Mouse (Mus musculus): ENCODE results near the gene Gm45808. TPM values are rescaled to one million over a fixed set of nuclear protein-coding genes. Genes with fewer than 3 reads are reported as not detected.

Gm45808 gene
- polyA plus RNA-seq, 1 experiment from 2014 or later, result not detected

- Histone ChIP-seq H3K9ac (ENCODE audit: low read length) (no peak overlapping the region), H3K9me3 (replicated peaks; ENCODE audit: control insufficient read depth, low read length) (no peaks in the 10 kb centered on the region), H3K4me3 (ENCODE audit: low read depth, low read length) (no peak overlapping the region), H3K27ac (ENCODE audit: low read depth, low read length) (no peak overlapping the region), H3K4me2 (ENCODE audit: low read length) (no peak overlapping the region), H3K36me3 (ENCODE audit: control insufficient read depth, insufficient read depth, low read length) (peaks cover 21% of the 10 kb centered on the region), H3K4me1 (ENCODE audit: control insufficient read depth, insufficient read depth, low read length) (peaks cover 18% of the 10 kb centered on the region), H3K27me3 (replicated peaks; ENCODE audit: control insufficient read depth, insufficient read depth, low read length) (no peaks in the 10 kb centered on the region)
- WGBS, result 94% methylated on average over 5 of the region's 5 CpGs
- DNase-seq (ENCODE audit: low spot score) (no peak), ATAC-seq (no peak)
Measured at GRCm38 (mm10) chr7:45436444-45436843, 50.2 kb downstream of the Gm45808 start.

GRCm38 (mm10) chr7:45435038-45435437 lies 51.6 kb downstream of the Gm45808 start:
- WGBS, result 4% methylated on average over 16 of the region's 16 CpGs
- Histone ChIP-seq H3K27ac (ENCODE audit: low read depth, low read length) (0 out of 2 replicates have a peak overlapping the region, but pooled peaks have one; percentile 6), H3K4me1 (ENCODE audit: control insufficient read depth, insufficient read depth, low read length) (peaks cover 18% of the 10 kb centered on the region), H3K9ac (ENCODE audit: low read length) (peak overlapping the region; percentile 71), H3K4me2 (ENCODE audit: low read length) (peak overlapping the region; percentile 63), H3K36me3 (ENCODE audit: control insufficient read depth, insufficient read depth, low read length) (peaks cover 27% of the 10 kb centered on the region), H3K9me3 (replicated peaks; ENCODE audit: control insufficient read depth, low read length) (no peaks in the 10 kb centered on the region), H3K27me3 (replicated peaks; ENCODE audit: control insufficient read depth, insufficient read depth, low read length) (no peaks in the 10 kb centered on the region), H3K4me3 (ENCODE audit: low read depth, low read length) (peak overlapping the region; percentile 77)
- DNase-seq (ENCODE audit: low spot score), result no peak
- no peak for ATAC-seq

GRCm38 (mm10) chr7:45434203-45435015 lies 52.2 kb downstream of the Gm45808 start, which contains the start of gene Gys1:
Gene Gys1, plus strand, starts transcription at chr7:45434844.
- Histone ChIP-seq H3K36me3 (ENCODE audit: control insufficient read depth, insufficient read depth, low read length) (peaks cover 28% of the 10 kb centered on the region), H3K4me3 (ENCODE audit: low read depth, low read length) (peak within 1 kb of the TSS; percentile 77), H3K9ac (ENCODE audit: low read length) (peak within 1 kb of the TSS; percentile 83), H3K9me3 (replicated peaks; ENCODE audit: control insufficient read depth, low read length) (no peaks in the 10 kb centered on the region), H3K27ac (ENCODE audit: low read depth, low read length) (peak within 1 kb of the TSS; percentile 87), H3K4me1 (ENCODE audit: control insufficient read depth, insufficient read depth, low read length) (peaks cover 18% of the 10 kb centered on the region), H3K4me2 (ENCODE audit: low read length) (peak within 1 kb of the TSS; percentile 90), H3K27me3 (replicated peaks; ENCODE audit: control insufficient read depth, insufficient read depth, low read length) (no peaks in the 10 kb centered on the region)
- DNase-seq (ENCODE audit: low spot score) (peak; percentile 100), ATAC-seq (peak; percentile 98)
- under 1% methylated on average over 45 of the region's 45 CpGs for WGBS

GRCm38 (mm10) chr7:45433835-45434202 lies 52.8 kb downstream of the Gm45808 start:
- WGBS, result 0% methylated on average over 7 of the region's 7 CpGs
- peak overlapping the region; percentile 90 for H3K4me2 ChIP-seq (ENCODE audit: low read length)
- peaks cover 32% of the 10 kb centered on the region for H3K36me3 ChIP-seq (ENCODE audit: control insufficient read depth, insufficient read depth, low read length)
- H3K27ac ChIP-seq (ENCODE audit: low read depth, low read length), result peak overlapping the region; percentile 87
- peak overlapping the region; percentile 83 for H3K9ac ChIP-seq (ENCODE audit: low read length)
- no peak for DNase-seq (ENCODE audit: low spot score)
- no peaks in the 10 kb centered on the region for H3K27me3 ChIP-seq (replicated peaks; ENCODE audit: control insufficient read depth, insufficient read depth, low read length)
- H3K4me1 ChIP-seq (ENCODE audit: control insufficient read depth, insufficient read depth, low read length), result peaks cover 18% of the 10 kb centered on the region
- ATAC-seq, result no peak; the same call in 1 of the 2 replicates
- no peaks in the 10 kb centered on the region for H3K9me3 ChIP-seq (replicated peaks; ENCODE audit: control insufficient read depth, low read length)
- peak overlapping the region; percentile 77 for H3K4me3 ChIP-seq (ENCODE audit: low read depth, low read length)

GRCm38 (mm10) chr7:45426556-45426955 lies 60.1 kb downstream of the Gm45808 start:
- 88% methylated on average over 8 of the region's 8 CpGs for WGBS
- Histone ChIP-seq H3K36me3 (ENCODE audit: control insufficient read depth, insufficient read depth, low read length) (peaks cover 93% of the 10 kb centered on the region), H3K27me3 (replicated peaks; ENCODE audit: control insufficient read depth, insufficient read depth, low read length) (no peaks in the 10 kb centered on the region), H3K4me1 (ENCODE audit: control insufficient read depth, insufficient read depth, low read length) (no peaks in the 10 kb centered on the region), H3K27ac (ENCODE audit: low read depth, low read length) (no peak overlapping the region), H3K9me3 (replicated peaks; ENCODE audit: control insufficient read depth, low read length) (no peaks in the 10 kb centered on the region), H3K4me2 (ENCODE audit: low read length) (no peak overlapping the region), H3K9ac (ENCODE audit: low read length) (no peak overlapping the region), H3K4me3 (ENCODE audit: low read depth, low read length) (no peak overlapping the region)
- no peak for DNase-seq (ENCODE audit: low spot score)
- ATAC-seq, result no peak

- Histone ChIP-seq H3K27ac (ENCODE audit: low read depth, low read length) (no peak overlapping the region), H3K9me3 (replicated peaks; ENCODE audit: control insufficient read depth, low read length) (no peaks in the 10 kb centered on the region), H3K4me3 (ENCODE audit: low read depth, low read length) (no peak overlapping the region), H3K36me3 (ENCODE audit: control insufficient read depth, insufficient read depth, low read length) (peaks cover 50% of the 10 kb centered on the region), H3K4me2 (ENCODE audit: low read length) (no peak overlapping the region), H3K9ac (ENCODE audit: low read length) (no peak overlapping the region), H3K27me3 (replicated peaks; ENCODE audit: control insufficient read depth, insufficient read depth, low read length) (peaks cover 27% of the 10 kb centered on the region), H3K4me1 (ENCODE audit: control insufficient read depth, insufficient read depth, low read length) (no peaks in the 10 kb centered on the region)
- ATAC-seq, result no peak
- WGBS, result 92% methylated on average over 14 of the region's 14 CpGs
- DNase-seq (ENCODE audit: low spot score), result no peak
Measured at GRCm38 (mm10) chr7:45421194-45421593, 65.4 kb downstream of the Gm45808 start.

GRCm38 (mm10) chr7:45420615-45420919 lies 66.0 kb downstream of the Gm45808 start, which contains the start of gene Lhb:
Gene Lhb, plus strand, starts transcription at chr7:45420820.
- ATAC-seq, result no peak
- Histone ChIP-seq H3K4me2 (ENCODE audit: low read length) (no peak within 1 kb of the TSS), H3K9ac (ENCODE audit: low read length) (no peak within 1 kb of the TSS), H3K9me3 (replicated peaks; ENCODE audit: control insufficient read depth, low read length) (no peaks in the 10 kb centered on the region), H3K4me1 (ENCODE audit: control insufficient read depth, insufficient read depth, low read length) (no peaks in the 10 kb centered on the region), H3K27ac (ENCODE audit: low read depth, low read length) (no peak within 1 kb of the TSS), H3K4me3 (ENCODE audit: low read depth, low read length) (no peak within 1 kb of the TSS), H3K36me3 (ENCODE audit: control insufficient read depth, insufficient read depth, low read length) (peaks cover 48% of the 10 kb centered on the region), H3K27me3 (replicated peaks; ENCODE audit: control insufficient read depth, insufficient read depth, low read length) (peaks cover 33% of the 10 kb centered on the region)
- no peak for DNase-seq (ENCODE audit: low spot score)
- 61% methylated on average over 6 of the region's 6 CpGs for WGBS

- Histone ChIP-seq H3K4me3 (ENCODE audit: low read depth, low read length) (no peak overlapping the region), H3K27ac (ENCODE audit: low read depth, low read length) (no peak overlapping the region), H3K27me3 (replicated peaks; ENCODE audit: control insufficient read depth, insufficient read depth, low read length) (peaks cover 39% of the 10 kb centered on the region), H3K9me3 (replicated peaks; ENCODE audit: control insufficient read depth, low read length) (no peaks in the 10 kb centered on the region), H3K4me2 (ENCODE audit: low read length) (no peak overlapping the region), H3K9ac (ENCODE audit: low read length) (no peak overlapping the region), H3K4me1 (ENCODE audit: control insufficient read depth, insufficient read depth, low read length) (no peaks in the 10 kb centered on the region), H3K36me3 (ENCODE audit: control insufficient read depth, insufficient read depth, low read length) (peaks cover 43% of the 10 kb centered on the region)
- ATAC-seq (no peak), DNase-seq (ENCODE audit: low spot score) (no peak)
- 12% methylated on average over 27 of the region's 27 CpGs for WGBS
Measured at GRCm38 (mm10) chr7:45419859-45420614, 66.6 kb downstream of the Gm45808 start.

Measured in forebrain, embryonic 14.5 days (tissue).